Mouse (Mus musculus) limb, embryonic 14.5 days (tissue): ENCODE data around the gene Sec24a. TPM values are rescaled to one million over a fixed set of nuclear protein-coding genes. Genes with fewer than 3 reads are reported as not detected.

Source experiments
- ATAC-seq: fragments of 200-750 bp; cut with Nextera tagmentation; 2 replicates; pipeline ENCODE4 v1.8.0; 2017; ENCODE audit warnings: low read depth, moderate number of reproducible peaks, moderate TSS enrichment; ENCODE audit not compliant: low FRiP score
- DNase-seq: peaks from one replicate; pipeline ENCODE4 v3.0.0-alpha.2; 2015; ENCODE audit warnings: low spot score
- H3K27ac ChIP-seq: fragments of 300-500 bp; sonication (generic); replicated peaks from 2 replicates; pipeline ENCODE4 v1.5.1; 2014; ENCODE audit warnings: low read depth, mild to moderate bottlenecking, low read length, moderate library complexity, mixed read lengths
- H3K27me3 ChIP-seq: fragments of 300-500 bp; sonication (generic); 2 replicates; pipeline ENCODE4 v1.6.1; 2014; ENCODE audit warnings: low read length, mixed read lengths; ENCODE audit not compliant: control insufficient read depth, insufficient read depth
- H3K36me3 ChIP-seq: fragments of 300-500 bp; sonication (generic); 2 replicates; pipeline ENCODE4 v1.6.1; 2014; ENCODE audit warnings: mild to moderate bottlenecking, low read length, moderate library complexity, mixed read lengths; ENCODE audit not compliant: control insufficient read depth, insufficient read depth
- H3K4me1 ChIP-seq: fragments of 300-500 bp; sonication (generic); 2 replicates; pipeline ENCODE4 v1.6.1; 2014; ENCODE audit warnings: antibody characterized with exemption, low read length, mixed read lengths; ENCODE audit not compliant: control insufficient read depth, insufficient read depth
- H3K4me2 ChIP-seq: fragments of 300-500 bp; sonication (generic); replicated peaks from 2 replicates; pipeline ENCODE4 v1.6.1; 2014; ENCODE audit warnings: low read depth, mild to moderate bottlenecking, low read length, moderate library complexity; ENCODE audit not compliant: severe bottlenecking
- H3K4me3 ChIP-seq: fragments of 300-500 bp; sonication (generic); replicated peaks from 2 replicates; pipeline ENCODE4 v1.5.1; 2014; ENCODE audit warnings: low read length
- H3K9ac ChIP-seq: fragments of 300-500 bp; sonication (generic); 2 replicates; pipeline ENCODE4 v1.6.1; 2014; ENCODE audit warnings: mild to moderate bottlenecking, low read depth, low read length, moderate library complexity; ENCODE audit not compliant: severe bottlenecking
- H3K9me3 ChIP-seq: fragments of 300-500 bp; sonication (generic); 2 replicates; pipeline ENCODE4 v1.6.1; 2016; ENCODE audit warnings: low read length; ENCODE audit not compliant: control insufficient read depth
- POLR2A ChIP-seq: fragments of 200-500 bp; IDR thresholded peaks from 2 replicates; pipeline ENCODE4 v1.8.0; 2012; ENCODE audit warnings: inconsistent platforms, mild to moderate bottlenecking, moderate library complexity, borderline replicate concordance; ENCODE audit not compliant: insufficient read depth, insufficient read length; ENCODE audit errors: extremely low read depth
- WGBS: fragments of 180-500 bp; shearing (Covaris S2); extraction: QIAGEN DNeasy Blood & Tissue Kit; methylation state at CpG from one replicate; pipeline ENCODE4 v1.1.7; 2014; 5-methylcytosine and 5-hydroxymethylcytosine counted together
- polyA plus RNA-seq, 2 experiments: library from polyadenylated mRNA; depleted of rRNA in 1 of 2; stranded (reverse) in 1 of 2; unstranded in 1 of 2; fragments of >200 nt; fragmentation: Nextera tagmentation in 1 of 2; extraction: Ambion mirVana in 1 of 2; gene quantifications; 2 replicates each; pipeline versions ENCODE4 v1.2.1 to v1.2.3; 2012 to 2014

The Sec24a gene
- polyA plus RNA-seq, 2 experiments, result 15.2 to 18.0 TPM

DNA sequence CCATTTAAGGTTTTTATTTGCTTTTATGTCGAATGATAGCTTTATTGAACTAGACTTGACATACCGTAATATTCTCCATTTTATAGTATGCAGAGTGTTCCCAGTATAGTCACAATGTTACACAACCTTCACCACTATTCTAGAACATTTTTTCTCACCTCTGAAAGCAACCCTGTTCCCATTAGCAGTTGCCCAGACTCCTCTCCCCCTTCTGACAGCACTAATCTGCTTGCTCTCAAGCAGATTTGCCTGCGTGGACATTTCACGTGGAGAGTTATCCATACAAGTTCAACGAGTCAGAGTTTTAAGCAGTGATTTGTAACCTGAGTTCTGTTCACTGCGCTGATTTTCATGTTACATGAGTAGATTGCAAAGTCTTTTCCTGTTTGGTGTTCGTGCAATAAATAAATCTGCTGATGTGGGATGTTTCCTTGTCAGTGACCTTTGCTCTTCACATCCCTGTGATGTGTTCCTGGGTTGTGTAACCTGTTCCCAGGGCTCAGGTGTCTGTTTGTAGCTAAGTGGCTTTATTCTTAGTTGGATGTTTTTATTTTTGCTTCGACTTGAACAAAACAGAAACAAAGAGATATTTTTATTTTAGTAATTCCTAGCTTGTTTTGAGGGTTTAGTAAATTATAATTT, 4.3 kb upstream of the Sec24a start:
- H3K9ac ChIP-seq, result no peak overlapping the region
- no peak for DNase-seq
- H3K36me3 ChIP-seq, result no peaks in the 10 kb centered on the region
- TF ChIP-seq POLR2A, result no peak
- H3K4me1 ChIP-seq, result peaks cover 11% of the 10 kb centered on the region
- H3K27ac ChIP-seq, result no peak overlapping the region
- no peak overlapping the region for H3K4me3 ChIP-seq
- ATAC-seq, result no peak
- no peak overlapping the region for H3K4me2 ChIP-seq
- H3K9me3 ChIP-seq, result no peaks in the 10 kb centered on the region
- no peaks in the 10 kb centered on the region for H3K27me3 ChIP-seq
- 69% methylated on average over 8 of the region's 8 CpGs for WGBS

DNA sequence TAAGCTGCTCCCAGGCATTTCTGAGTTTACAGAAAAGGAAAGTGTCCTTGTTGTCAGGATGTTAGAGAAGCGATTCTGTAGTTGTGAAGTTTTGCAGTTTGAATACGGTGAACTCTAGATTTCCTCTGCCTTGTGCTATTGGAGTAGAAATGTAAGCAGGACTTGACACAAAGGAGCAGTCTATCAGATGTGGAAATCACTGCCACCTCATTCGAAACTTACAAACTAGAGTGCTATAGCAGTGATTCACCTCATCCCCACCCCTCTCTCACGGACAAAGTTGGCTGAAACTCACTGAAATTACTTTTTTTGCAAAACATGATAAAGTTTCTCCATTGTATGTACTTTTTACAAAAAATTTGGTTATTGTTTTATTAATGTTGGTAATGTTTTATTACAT, 1.4 kb upstream of the Sec24a start:
- ATAC-seq (no peak), DNase-seq (no peak)
- 89% methylated on average over 4 of the region's 4 CpGs for WGBS
- Histone ChIP-seq H3K27ac (no peak overlapping the region), H3K9me3 (no peaks in the 10 kb centered on the region), H3K36me3 (no peaks in the 10 kb centered on the region), H3K27me3 (no peaks in the 10 kb centered on the region), H3K4me3 (peak overlapping the region; percentile 66; the same call in 1 of the 2 replicates), H3K9ac (no peak overlapping the region), H3K4me2 (peak overlapping the region; percentile 73), H3K4me1 (peaks cover 11% of the 10 kb centered on the region)
- no peak for TF ChIP-seq POLR2A

DNA sequence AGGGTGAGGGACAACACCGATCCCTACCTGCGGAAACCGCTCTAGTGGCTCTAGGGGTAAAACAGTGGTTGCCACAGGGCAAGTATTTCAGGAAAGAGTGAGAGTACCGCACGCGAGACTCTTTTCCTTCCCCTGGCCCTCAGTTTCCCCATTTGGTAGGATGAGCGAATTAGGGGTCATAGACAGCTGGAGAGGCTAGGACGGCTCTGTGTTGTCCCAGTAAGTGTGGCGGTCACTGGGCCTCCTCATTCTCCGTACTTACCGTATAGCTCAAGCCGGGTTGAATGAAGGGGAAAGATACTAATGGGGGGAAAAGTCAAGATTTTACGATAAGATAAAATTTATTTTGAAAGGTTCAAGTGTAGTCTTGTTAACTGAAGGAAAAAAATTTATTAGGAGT, 521 bp upstream of the Sec24a start:
- H3K9ac ChIP-seq, result peak overlapping the region; percentile 80
- peak overlapping the region; percentile 66 for H3K4me3 ChIP-seq
- H3K27me3 ChIP-seq, result no peaks in the 10 kb centered on the region
- H3K9me3 ChIP-seq, result no peaks in the 10 kb centered on the region
- no peaks in the 10 kb centered on the region for H3K36me3 ChIP-seq
- H3K27ac ChIP-seq, result no peak overlapping the region
- WGBS, result 6% methylated on average over 13 of the region's 13 CpGs
- peak overlapping the region; percentile 73 for H3K4me2 ChIP-seq
- H3K4me1 ChIP-seq, result peaks cover 11% of the 10 kb centered on the region
- DNase-seq, result no peak
- TF ChIP-seq POLR2A, result no peak
- no peak; the same call in 1 of the 2 replicates for ATAC-seq

DNA sequence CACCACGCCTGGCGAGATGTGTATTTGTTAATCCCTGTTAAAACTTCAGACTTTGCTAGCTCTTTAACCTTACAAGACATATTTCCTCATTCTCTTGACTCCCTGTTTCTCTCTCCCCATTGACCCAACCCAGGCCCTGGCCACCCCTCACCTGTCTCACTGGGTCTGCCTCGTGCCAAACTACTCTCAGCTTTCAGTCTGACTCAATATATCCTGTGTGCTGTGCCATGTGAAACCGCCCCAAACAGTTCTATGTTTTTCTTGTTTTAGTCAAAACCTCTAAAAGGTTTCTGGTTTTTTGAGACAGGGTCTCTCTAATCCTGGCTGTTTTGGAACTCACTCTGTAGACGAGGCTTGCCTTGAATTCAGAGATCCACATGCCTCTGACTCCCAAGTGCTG, 2.2 kb downstream of the Sec24a start:
- no peak for TF ChIP-seq POLR2A
- Histone ChIP-seq H3K4me2 (no peak overlapping the region), H3K27ac (no peak overlapping the region), H3K4me3 (no peak overlapping the region), H3K9ac (no peak overlapping the region), H3K9me3 (no peaks in the 10 kb centered on the region), H3K27me3 (no peaks in the 10 kb centered on the region), H3K36me3 (no peaks in the 10 kb centered on the region), H3K4me1 (peaks cover 11% of the 10 kb centered on the region)
- WGBS, result 81% methylated on average over 5 of the region's 5 CpGs
- DNase-seq, result no peak
- ATAC-seq, result no peak

DNA sequence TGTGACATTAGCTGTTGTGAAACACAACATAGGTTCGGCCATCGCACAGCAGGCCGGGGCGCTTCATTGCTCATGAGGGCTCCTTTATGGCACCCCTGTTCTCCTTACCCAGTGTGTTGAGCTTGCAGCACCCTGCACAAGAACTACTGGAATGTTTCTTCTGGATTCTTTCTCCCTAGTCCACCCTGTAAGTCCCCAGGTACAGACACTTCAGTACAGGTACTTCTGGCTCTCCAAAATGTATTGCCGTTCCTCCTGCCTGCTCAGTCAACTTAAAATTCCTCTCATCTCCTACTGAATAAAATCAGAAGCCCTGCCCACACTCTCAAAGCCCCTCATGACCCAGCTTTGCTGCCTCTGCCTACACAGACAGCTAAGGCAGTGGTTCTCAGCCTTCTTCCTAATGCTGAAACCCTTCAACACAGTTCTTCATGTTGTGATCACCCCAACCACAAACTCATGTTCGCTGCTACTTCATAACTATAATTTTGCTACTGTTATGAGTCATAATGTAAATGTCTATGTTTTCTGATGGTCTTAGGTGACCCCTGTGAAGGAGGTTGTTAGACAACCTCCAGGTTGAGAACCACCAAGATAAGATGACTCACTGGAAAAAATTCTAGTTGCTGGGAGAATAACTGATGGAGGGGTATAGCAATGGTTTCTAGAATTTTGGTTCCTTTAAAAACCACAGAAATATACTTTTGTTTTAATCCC, 3.3 kb downstream of the Sec24a start:
- no peaks in the 10 kb centered on the region for H3K27me3 ChIP-seq
- 79% methylated on average over 6 of the region's 6 CpGs for WGBS
- TF ChIP-seq POLR2A, result no peak

More for the DNA sequence above, 3.3 kb downstream of the Sec24a start:
- Histone ChIP-seq H3K4me1 (peaks cover 11% of the 10 kb centered on the region), H3K9me3 (no peaks in the 10 kb centered on the region), H3K4me3 (no peak overlapping the region), H3K4me2 (no peak overlapping the region), H3K9ac (no peak overlapping the region), H3K27ac (no peak overlapping the region), H3K36me3 (no peaks in the 10 kb centered on the region)
- DNase-seq (no peak), ATAC-seq (no peak)
